Mouse (Mus musculus) kidney, embryonic 16.5 days (tissue): ENCODE measurements around the gene Mark2. TPM values are rescaled to one million over a fixed set of nuclear protein-coding genes. Genes with fewer than 3 reads are reported as not detected.

Experiments
- ATAC-seq: fragments of 200-750 bp; cut with Nextera tagmentation; 2 replicates; pipeline ENCODE4 v1.8.0; 2017; ENCODE audit warnings: moderate TSS enrichment; ENCODE audit not compliant: low FRiP score, low TSS enrichment
- H3K27ac ChIP-seq: fragments of 300-500 bp; sonication (generic); 2 replicates; pipeline ENCODE4 v1.5.1; 2014; ENCODE audit warnings: low read length
- H3K27me3 ChIP-seq: fragments of 300-500 bp; sonication (generic); 2 replicates; pipeline ENCODE4 v1.6.1; 2014; ENCODE audit warnings: low read length, control low read depth, mixed read lengths; ENCODE audit not compliant: insufficient read depth
- H3K36me3 ChIP-seq: fragments of 300-500 bp; sonication (generic); 2 replicates; pipeline ENCODE4 v1.6.1; 2014; ENCODE audit warnings: low read length, control low read depth, mixed read lengths; ENCODE audit not compliant: insufficient read depth
- H3K4me1 ChIP-seq: fragments of 300-500 bp; sonication (generic); 2 replicates; pipeline ENCODE4 v1.6.1; 2014; ENCODE audit warnings: low read length, control low read depth, mixed read lengths; ENCODE audit not compliant: insufficient read depth
- H3K4me2 ChIP-seq: fragments of 300-500 bp; sonication (generic); replicated peaks from 2 replicates; pipeline ENCODE4 v1.6.1; 2014; ENCODE audit warnings: low read depth, low read length
- H3K4me3 ChIP-seq: fragments of 300-500 bp; sonication (generic); 2 replicates; pipeline ENCODE4 v1.5.1; 2014; ENCODE audit warnings: mild to moderate bottlenecking, low read length
- H3K9ac ChIP-seq: fragments of 300-500 bp; sonication (generic); replicated peaks from 2 replicates; pipeline ENCODE4 v1.6.1; 2014; ENCODE audit warnings: low read length
- H3K9me3 ChIP-seq: fragments of 300-500 bp; sonication (generic); 2 replicates; pipeline ENCODE4 v1.6.1; 2016; ENCODE audit warnings: low read length, control low read depth
- WGBS: fragments of 180-500 bp; shearing (Covaris S2); extraction: QIAGEN DNeasy Blood & Tissue Kit; methylation state at CpG from one replicate; pipeline ENCODE4 v1.1.7; 2014; 5-methylcytosine and 5-hydroxymethylcytosine counted together
- polyA plus RNA-seq: library from polyadenylated mRNA; unstranded; fragments of >200 nt; fragmentation: Nextera tagmentation; extraction: Ambion mirVana; gene quantifications from 2 replicates; pipeline ENCODE4 v1.2.1, GENCODE M21; 2015

Gene Mark2
- polyA plus RNA-seq, 1 experiment from 2014 or later: 40.6 TPM

DNA sequence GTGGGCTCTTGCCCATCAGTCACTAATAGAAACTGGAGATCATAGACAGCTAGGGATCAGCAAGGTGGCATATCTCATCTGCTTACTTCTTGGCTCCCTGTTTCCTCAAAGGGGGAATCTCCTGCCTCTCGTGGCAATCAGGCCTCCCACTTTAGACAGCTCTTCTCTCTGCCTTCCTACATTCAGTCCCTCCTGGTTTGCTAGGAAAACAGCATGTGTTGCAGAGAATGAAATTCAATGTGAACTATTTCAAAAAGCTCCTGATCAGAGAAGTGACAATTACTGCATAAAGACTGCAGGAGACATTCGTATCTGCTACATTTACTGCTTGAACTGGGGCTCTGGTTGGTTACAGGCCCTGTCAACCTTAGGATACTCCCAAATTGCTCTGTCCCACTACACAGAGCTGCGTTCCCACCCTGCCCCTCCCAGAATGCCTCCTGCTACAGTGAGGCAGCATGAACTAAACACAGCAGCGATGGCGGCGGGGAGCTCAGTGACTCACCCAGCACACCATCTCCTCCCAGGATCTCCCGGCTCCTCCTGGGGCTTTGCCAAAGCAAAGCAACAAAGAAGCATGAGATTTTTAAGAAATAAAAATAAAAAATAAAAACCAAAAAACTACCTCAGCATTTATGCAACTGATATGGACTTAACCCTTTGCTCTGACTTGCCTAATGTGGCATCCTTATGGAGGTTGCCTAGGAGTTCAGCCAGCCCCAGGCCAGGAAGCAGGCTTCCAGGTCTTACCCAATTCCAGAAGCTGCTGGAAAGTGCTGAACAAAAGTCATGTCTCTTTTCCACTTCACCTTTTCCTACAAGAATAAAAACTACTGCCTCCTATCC is 39.8 kb downstream of the Mark2 start:
- no peak overlapping the region for H3K4me2 ChIP-seq
- H3K4me1 ChIP-seq: peaks cover 41% of the 10 kb centered on the region
- 0 out of 2 replicates have a peak, but pooled peaks cover 3% of the 10 kb centered on the region for H3K36me3 ChIP-seq
- no peak for ATAC-seq
- H3K27me3 ChIP-seq: no peaks in the 10 kb centered on the region
- 70% methylated on average over 7 of the region's 7 CpGs for WGBS
- H3K4me3 ChIP-seq: no peak overlapping the region
- peak overlapping the region; percentile 5; the same call in 1 of the 2 replicates for H3K27ac ChIP-seq
- no peak overlapping the region for H3K9ac ChIP-seq
- H3K9me3 ChIP-seq: no peaks in the 10 kb centered on the region

DNA sequence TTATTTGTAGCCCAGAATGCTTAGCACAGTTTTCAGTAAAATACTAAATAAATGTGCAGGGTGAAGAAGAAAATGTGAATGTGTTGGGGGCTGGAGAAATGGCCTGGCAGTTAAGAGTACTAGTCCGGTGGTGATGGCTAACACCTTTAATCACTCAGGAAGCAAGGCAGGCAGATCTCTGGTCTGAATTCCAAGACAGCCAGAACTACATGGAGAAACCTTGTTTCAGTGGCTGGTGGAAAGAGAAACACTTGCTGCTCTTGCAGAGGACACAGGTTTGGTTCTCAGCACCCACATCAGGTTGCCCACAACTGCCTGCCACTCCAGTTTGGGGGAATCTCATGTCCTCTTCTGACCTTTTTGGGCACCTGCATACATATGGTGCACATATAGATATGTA is 41.6 kb downstream of the Mark2 start:
- H3K27me3 ChIP-seq: no peaks in the 10 kb centered on the region
- peaks cover 39% of the 10 kb centered on the region for H3K4me1 ChIP-seq
- H3K36me3 ChIP-seq: 0 out of 2 replicates have a peak, but pooled peaks cover 3% of the 10 kb centered on the region
- no peak overlapping the region for H3K9ac ChIP-seq
- WGBS: 83% methylated on average over 1 of the region's 1 CpGs
- no peak overlapping the region for H3K4me3 ChIP-seq
- no peak overlapping the region for H3K4me2 ChIP-seq
- ATAC-seq: no peak
- no peak overlapping the region for H3K27ac ChIP-seq
- no peaks in the 10 kb centered on the region for H3K9me3 ChIP-seq

DNA sequence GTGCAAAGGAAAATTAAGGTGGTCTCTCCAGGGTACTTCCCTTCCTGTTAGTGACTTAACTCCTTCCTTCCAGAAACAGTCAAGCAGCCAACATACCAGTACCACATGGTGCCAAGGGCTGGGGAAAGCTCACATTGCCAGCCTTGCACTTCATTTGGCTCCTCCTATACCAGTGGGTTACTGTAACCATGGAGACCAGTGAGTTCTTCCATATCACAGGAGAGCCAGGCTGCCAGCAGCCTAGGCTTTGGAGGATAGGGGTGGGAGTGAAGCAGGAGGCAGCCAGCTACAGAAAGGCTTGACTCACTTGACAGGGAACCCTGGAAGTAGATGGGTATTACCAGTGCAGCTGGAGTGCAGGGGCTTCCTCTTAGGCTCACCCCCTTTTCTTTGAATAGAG is 42.6 kb downstream of the Mark2 start:
- no peak for ATAC-seq
- Histone ChIP-seq H3K36me3 (0 out of 2 replicates have a peak, but pooled peaks cover 3% of the 10 kb centered on the region), H3K9me3 (no peaks in the 10 kb centered on the region), H3K27ac (no peak overlapping the region), H3K4me3 (no peak overlapping the region), H3K4me2 (no peak overlapping the region), H3K4me1 (peaks cover 45% of the 10 kb centered on the region), H3K27me3 (no peaks in the 10 kb centered on the region), H3K9ac (no peak overlapping the region)

DNA sequence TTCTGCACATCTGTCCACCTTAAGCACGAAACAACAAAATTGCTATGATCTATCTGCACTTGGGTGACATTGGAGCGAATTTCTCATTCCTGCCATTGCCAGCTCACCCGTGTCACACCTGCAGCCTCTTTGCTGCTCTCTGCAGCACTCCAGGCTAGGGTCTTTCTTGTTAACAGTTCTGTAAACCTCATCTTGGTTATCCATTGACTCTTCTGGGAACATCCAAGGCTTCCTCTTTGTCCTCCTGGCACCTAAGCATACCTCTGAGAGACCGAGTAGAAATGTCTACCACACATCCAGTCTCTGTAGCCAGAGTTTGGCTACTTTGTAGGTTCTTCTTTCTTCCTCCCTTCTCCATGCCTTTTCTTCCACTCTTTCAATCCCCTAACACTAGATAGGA is 45.7 kb downstream of the Mark2 start:
- Histone ChIP-seq H3K4me1 (peaks cover 50% of the 10 kb centered on the region), H3K4me2 (peak overlapping the region; percentile 22; the same call in 1 of the 2 replicates), H3K9me3 (no peaks in the 10 kb centered on the region), H3K9ac (0 out of 2 replicates have a peak overlapping the region, but pooled peaks have one; percentile 13), H3K4me3 (no peak overlapping the region), H3K36me3 (0 out of 2 replicates have a peak, but pooled peaks cover 3% of the 10 kb centered on the region), H3K27me3 (no peaks in the 10 kb centered on the region), H3K27ac (peak overlapping the region; percentile 63)
- 73% methylated on average over 4 of the region's 4 CpGs for WGBS
- ATAC-seq: peak; percentile 40; the same call in 1 of the 2 replicates

- WGBS: 40% methylated on average over 14 of the region's 15 CpGs
- H3K4me3 ChIP-seq: peak overlapping the region; percentile 1; the same call in 1 of the 2 replicates
- H3K4me1 ChIP-seq: peaks cover 50% of the 10 kb centered on the region
- H3K9me3 ChIP-seq: no peaks in the 10 kb centered on the region
- peak overlapping the region; percentile 14 for H3K9ac ChIP-seq
- ATAC-seq: peak; percentile 77
- H3K27me3 ChIP-seq: no peaks in the 10 kb centered on the region
- H3K4me2 ChIP-seq: peak overlapping the region; percentile 22
- peak overlapping the region; percentile 63 for H3K27ac ChIP-seq
- 0 out of 2 replicates have a peak, but pooled peaks cover 2% of the 10 kb centered on the region for H3K36me3 ChIP-seq
Observed at GRCm38 (mm10) chr19:7295071-7295658, 46.5 kb downstream of the Mark2 start.

DNA sequence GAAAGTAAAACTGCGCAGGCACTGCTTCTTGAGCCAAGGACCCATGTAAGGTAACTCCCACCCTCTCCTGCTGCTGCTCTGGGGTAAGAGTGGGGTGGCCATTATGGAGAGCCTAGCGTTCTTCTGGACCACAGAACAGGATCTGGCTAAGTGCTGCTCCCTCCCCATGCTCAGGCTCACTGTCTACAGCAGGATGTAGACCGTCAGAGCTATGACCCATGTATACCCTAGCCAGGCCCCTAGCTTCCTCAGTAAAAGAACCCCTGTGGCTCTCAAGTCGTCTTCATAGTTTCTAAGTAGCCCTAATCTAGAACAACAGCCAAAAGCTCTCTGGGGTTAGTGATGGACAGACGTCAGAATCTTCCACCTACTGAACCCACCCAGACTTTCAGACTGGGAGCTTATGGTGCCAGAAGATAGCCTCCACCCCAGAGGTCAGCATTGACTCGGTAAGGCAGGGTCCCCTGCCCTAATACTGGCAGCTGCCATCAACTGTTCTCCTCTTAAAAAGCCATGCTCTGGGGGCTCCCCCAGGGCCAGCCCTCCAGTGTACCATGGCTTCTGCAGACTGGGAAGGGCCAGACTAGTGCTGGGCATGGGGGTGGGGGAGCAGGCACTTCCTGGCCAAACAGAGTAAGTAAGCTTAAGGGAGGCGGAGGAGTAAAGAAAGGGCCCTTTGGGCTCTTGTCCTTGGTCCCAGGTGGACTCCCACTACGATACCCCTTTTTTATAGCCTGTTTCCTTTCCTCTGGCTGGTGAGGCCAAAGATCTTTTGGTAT is 47.4 kb downstream of the Mark2 start:
- no peaks in the 10 kb centered on the region for H3K27me3 ChIP-seq
- ATAC-seq: peak; percentile 49; the same call in 1 of the 2 replicates
- WGBS: 60% methylated on average over 8 of the region's 8 CpGs
- H3K36me3 ChIP-seq: no peaks in the 10 kb centered on the region
- H3K4me1 ChIP-seq: peaks cover 50% of the 10 kb centered on the region
- H3K4me3 ChIP-seq: peak overlapping the region; percentile 1; the same call in 1 of the 2 replicates
- H3K9ac ChIP-seq: peak overlapping the region; percentile 14; the same call in 1 of the 2 replicates
- H3K27ac ChIP-seq: peak overlapping the region; percentile 63
- H3K4me2 ChIP-seq: 0 out of 2 replicates have a peak overlapping the region, but pooled peaks have one; percentile 22
- H3K9me3 ChIP-seq: no peaks in the 10 kb centered on the region

DNA sequence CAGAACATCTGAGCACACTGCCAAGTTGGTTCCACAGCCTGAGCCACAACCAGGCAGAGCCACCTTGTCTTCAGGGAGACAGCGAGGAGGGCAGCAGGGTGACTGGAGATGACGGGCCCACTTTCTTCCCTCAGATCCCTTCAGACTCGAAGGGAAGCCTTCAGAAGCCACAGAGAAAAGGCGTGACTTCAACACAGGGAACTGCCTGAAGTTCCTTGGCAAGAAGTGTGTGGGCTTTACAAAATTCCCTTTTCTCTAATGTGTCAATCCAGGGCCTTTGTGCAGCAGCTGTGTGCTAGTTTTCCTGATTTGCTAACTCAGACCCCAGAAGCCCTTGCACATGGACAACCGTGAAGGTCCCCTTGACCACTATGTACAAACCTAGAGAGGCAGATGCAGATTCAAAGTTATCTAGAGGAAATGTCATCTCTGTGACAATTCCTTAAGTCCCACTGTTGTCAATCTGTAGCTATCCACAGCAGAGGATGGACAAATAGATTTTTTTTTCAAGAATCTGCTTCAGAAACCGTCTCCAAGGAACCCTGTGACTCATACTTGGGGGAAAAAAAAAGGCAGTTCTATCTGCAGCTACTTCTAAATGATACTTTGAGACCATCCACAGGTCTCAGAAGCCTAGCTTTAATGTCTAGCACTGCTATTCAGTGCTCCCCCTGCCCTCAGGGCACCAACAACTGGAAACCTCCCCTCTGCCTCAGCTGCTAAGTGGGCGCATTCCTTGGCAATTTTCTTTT is 49.5 kb downstream of the Mark2 start:
- Histone ChIP-seq H3K4me1 (peaks cover 46% of the 10 kb centered on the region), H3K4me3 (no peak overlapping the region), H3K27ac (no peak overlapping the region), H3K4me2 (no peak overlapping the region), H3K9me3 (no peaks in the 10 kb centered on the region), H3K27me3 (no peaks in the 10 kb centered on the region), H3K36me3 (peaks cover 2% of the 10 kb centered on the region; the same call in 1 of the 2 replicates), H3K9ac (no peak overlapping the region)
- ATAC-seq: no peak
- 76% methylated on average over 7 of the region's 7 CpGs for WGBS

DNA sequence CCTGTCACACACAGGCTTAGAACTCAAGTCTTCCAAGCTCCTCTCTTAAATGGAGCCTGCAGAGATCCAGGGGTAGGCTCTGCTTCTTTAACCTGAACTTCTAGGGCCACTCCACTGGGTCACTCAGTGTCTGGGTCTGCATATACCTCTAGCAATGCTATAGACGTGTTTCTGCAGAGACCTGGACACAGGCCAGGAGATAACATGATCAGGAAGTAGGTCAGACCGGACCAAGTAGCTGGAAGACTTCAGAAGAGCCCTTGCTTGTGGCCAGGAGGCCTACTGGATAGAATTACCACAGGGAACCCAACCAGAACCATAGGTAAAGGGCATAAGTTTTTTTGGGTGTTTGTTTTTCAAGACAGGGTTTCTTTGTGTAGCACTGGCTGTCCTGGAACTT is 51.9 kb downstream of the Mark2 start:
- no peaks in the 10 kb centered on the region for H3K9me3 ChIP-seq
- ATAC-seq: no peak
- no peaks in the 10 kb centered on the region for H3K27me3 ChIP-seq
- H3K4me2 ChIP-seq: no peak overlapping the region
- peaks cover 23% of the 10 kb centered on the region for H3K36me3 ChIP-seq
- peaks cover 30% of the 10 kb centered on the region for H3K4me1 ChIP-seq
- no peak overlapping the region for H3K4me3 ChIP-seq
- no peak overlapping the region for H3K9ac ChIP-seq
- WGBS: 26% methylated on average over 2 of the region's 2 CpGs
- H3K27ac ChIP-seq: no peak overlapping the region

GRCm38 (mm10) chr19:7288288-7288687 is 53.4 kb downstream of the Mark2 start:
- Histone ChIP-seq H3K4me3 (no peak overlapping the region), H3K27ac (no peak overlapping the region), H3K27me3 (no peaks in the 10 kb centered on the region), H3K4me2 (no peak overlapping the region), H3K4me1 (peaks cover 15% of the 10 kb centered on the region), H3K9me3 (no peaks in the 10 kb centered on the region), H3K9ac (no peak overlapping the region), H3K36me3 (peaks cover 36% of the 10 kb centered on the region)
- ATAC-seq: no peak
- 87% methylated on average over 3 of the region's 3 CpGs for WGBS
